Mouse (Mus musculus) C2C12 (cell line): Measurements from ENCODE around the gene Thnsl2.

ENCODE experiments used
- CEBPB ChIP-seq: IDR thresholded peaks from one replicate; pipeline ENCODE4 v1.6.1; 2011; ENCODE audit warnings: low read depth, mild to moderate bottlenecking, control low read depth, moderate library complexity
- CTCF ChIP-seq: IDR thresholded peaks from one replicate; pipeline ENCODE4 v1.5.1; 2011; ENCODE audit not compliant: control insufficient read depth, insufficient read depth, insufficient read length
- MAX ChIP-seq: IDR thresholded peaks from one replicate; pipeline ENCODE4 v1.6.1; 2011; ENCODE audit warnings: mild to moderate bottlenecking, control low read depth
- MYOD1 ChIP-seq: IDR thresholded peaks from one replicate; pipeline ENCODE4 v1.6.1; 2011; ENCODE audit warnings: low read depth; ENCODE audit not compliant: control insufficient read depth, insufficient read length
- MYOG ChIP-seq: IDR thresholded peaks from one replicate; pipeline ENCODE4 v1.6.1; 2011; ENCODE audit not compliant: control insufficient read depth, insufficient read length; ENCODE audit errors: extremely low read depth
- USF1 ChIP-seq: IDR thresholded peaks from one replicate; pipeline ENCODE4 v1.6.1; 2011; ENCODE audit warnings: low read depth, mild to moderate bottlenecking, control low read depth, moderate library complexity

DNA sequence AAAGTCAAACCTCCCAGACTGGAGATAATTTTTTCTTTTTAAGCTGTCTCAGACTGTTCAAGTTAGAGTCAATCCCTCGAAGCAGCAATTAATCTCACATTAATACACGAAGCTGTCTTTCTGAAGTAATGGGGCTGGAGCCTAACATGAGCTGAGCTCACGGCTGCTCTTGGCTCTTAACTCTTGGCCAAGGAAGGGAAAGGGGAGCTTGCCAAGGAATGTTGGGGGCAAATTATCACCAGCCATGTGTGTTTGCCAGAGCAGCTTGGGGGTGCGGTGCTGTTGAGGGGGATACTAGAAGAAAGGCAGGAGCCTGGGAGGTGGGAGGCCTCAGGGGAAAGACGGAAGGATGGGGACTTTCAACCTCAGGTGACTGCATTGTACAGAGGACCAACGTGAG lies 63.0 kb downstream of the Thnsl2 start:
- TF ChIP-seq CTCF (no peak), USF1 (no peak), MAX (no peak), CEBPB (no peak), MYOD1 (no peak), MYOG (no peak)
